Mouse (Mus musculus) layer of hippocampus, postnatal 10 days (tissue): ENCODE measurements at regions not wholly inside any gene's neighbourhood (a gene's known extent, or its start where the extent isn't known, plus 50 kb on each side); places are given as distances from the start of the nearest gene placed in this dataset.
"Not testable (repeated sequence)": the region's sequence is repeated elsewhere in the genome, so short reads cannot be mapped to it uniquely, and the experiment has no call there.

Source experiments
- DNase-seq, 2 experiments: peaks; one replicate each; pipeline ENCODE4 v3.0.0; 2021; ENCODE audit warnings: low spot score in 2 of 2

GRCm38 (mm10) chrX:70871209-70871608, 178.8 kb upstream of the Mamld1 start:
- DNase-seq = no peak

DNA sequence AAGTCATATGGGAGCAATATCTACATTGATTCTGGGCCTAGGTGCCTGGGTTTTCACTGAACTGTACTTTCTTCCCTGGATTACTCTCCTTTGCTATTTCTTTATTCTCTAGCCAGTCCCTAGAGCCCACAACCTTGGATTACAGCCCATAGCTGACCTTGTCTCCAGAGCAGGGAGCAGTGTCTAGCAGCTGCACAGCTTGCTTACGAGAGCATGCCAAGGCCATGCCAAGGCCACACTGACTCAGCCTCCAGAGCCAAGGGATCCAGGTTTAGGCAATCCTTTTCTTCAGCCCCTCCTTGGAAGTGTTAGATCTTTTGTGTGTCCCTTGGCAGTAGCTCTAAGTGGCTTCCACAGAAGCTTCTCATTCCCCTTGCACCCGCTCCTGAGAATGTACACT, 168.7 kb upstream of the Mamld1 start:
- no peak for DNase-seq

DNA sequence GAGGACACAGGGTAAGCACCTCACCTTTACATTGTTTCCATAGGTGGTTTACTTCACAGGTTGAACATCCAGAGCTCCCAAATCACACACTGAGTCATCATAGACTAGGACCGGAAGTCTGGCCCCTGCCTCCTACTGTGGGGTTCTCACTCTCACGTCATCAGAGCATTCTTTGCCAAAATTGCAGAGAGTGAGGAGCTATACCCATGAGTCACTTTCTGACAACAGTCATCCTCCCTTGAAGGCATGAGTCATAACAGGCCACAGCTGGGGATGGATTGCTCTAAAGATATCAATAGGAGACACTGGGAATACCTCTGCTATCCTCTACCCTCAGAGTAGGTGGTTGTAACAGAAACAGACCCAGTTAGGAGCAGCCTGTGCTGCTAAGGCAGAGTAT, 166.6 kb upstream of the Mamld1 start:
- no peak for DNase-seq

GRCm38 (mm10) chrX:70894517-70894916, 155.5 kb upstream of the Mamld1 start:
- no peak for DNase-seq

- no peak for DNase-seq
These were observed 154.5 kb upstream of the Mamld1 start for GRCm38 (mm10) chrX:70895554-70895953.

DNA sequence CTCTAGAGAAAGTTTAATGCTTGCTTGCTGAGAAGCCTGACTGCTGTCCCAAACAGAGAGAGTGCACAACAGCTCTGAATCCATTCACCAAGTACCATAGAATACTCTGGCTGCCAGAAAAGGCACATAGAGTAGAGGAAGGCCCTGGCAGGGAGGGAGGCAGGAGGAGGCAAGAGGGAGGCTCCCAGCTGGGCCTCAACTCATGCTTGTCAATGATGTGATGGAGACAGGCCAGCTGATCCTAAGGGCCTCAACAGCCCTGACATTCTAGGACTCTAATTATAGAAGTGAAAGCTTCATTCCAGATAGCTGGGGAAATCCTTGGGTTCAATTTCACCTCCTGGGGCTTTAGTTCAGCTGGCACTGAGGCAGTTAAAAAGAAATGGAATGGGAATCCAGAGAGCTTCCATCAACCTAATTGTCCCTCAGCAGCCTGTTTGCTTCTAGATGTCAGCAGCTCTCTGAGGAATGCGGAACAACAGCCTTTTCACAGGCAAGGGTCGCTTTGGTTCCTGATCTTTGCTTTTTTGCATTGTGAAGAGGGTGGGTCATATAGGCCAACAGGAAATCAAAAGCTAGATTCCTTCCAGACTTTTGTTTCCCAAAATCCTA, 152.8 kb upstream of the Mamld1 start:
- no peak for DNase-seq

DNA sequence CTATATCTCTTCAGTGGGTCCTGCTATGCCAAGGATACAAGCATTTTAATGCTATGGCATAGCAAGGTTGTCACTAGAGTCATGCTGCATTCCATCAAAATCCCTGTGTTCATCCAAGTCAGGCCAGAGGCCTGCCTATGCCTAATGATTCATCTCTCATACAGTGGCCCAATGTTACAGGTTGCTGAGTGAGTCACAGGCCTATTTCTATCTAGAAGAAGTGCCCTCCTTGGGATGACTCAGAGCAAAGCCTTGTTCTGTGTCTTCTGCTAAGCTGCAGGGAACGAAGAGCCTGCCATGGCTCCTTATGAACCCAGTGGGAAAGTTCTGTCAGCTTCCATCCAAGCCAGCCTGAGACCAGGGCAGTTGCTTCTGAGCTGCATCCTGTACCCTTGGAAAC, 151.2 kb upstream of the Mamld1 start:
- DNase-seq = not testable (repeated sequence)

GRCm38 (mm10) chrX:70899720-70900479, 150.2 kb upstream of the Mamld1 start:
- DNase-seq = peak; percentile 16 to 30

- no peak for DNase-seq
These were observed 124.4 kb upstream of the Mamld1 start for GRCm38 (mm10) chrX:70925646-70926045.

DNA sequence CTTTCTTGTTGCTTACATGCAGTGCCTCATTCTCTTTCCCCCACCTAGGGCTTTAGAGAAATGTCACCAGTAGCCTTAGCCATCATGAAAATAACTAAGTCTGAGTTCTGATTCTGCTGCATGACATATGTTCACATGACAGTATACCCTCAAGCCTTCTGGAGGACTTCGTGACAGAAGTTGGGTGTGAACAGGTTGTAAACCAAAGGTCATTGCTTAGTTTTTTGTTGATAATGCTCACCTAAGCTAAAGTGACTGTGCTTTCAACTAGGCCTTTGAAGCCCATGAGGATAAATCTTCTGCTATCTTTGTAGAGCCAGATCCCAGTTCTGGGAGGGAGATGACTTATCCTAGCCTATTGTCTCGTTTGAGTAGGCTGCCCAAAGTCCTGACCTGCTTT, 118.1 kb upstream of the Mamld1 start:
- no peak for DNase-seq

GRCm38 (mm10) chrX:70945382-70945781, 104.7 kb upstream of the Mamld1 start:
- DNase-seq = no peak

DNA sequence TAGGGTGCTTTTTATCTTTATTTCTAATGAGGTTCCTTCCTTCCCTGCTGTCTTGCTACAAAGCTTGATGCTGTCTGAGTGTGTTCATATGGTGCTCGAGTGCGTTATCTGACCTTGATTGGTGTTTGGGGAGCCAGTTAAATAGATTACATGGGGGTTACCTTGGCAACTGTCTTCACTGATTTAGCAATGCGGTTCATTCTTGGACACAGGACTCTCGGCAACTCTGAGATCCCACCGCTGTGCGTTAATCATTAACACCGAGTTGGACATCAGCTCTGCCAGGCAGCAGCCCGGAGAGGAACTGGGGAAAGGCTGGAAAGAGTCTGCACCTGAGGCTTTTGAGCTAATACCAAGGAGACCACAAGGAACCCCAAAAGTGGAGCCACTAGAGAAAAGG, 104.0 kb upstream of the Mamld1 start:
- no peak for DNase-seq

DNA sequence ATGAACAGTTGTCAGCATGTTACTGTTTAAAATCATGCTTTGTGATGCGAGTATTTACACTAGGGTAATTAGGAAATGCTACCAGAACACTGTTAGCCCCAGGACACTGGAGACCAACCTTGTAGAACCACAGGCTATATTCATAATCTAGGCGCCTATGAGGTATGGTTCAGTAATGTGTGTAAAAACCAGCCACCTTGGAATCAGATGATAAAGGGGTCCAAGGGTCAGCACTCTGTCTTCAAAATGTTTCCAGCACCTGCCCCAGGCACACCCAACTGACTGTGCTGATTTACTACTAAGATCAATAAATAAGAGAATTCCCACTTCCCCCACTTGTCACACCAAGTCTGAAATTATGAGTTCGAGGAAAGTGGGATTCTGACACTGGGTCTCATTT, 100.8 kb upstream of the Mamld1 start:
- DNase-seq = no peak

DNA sequence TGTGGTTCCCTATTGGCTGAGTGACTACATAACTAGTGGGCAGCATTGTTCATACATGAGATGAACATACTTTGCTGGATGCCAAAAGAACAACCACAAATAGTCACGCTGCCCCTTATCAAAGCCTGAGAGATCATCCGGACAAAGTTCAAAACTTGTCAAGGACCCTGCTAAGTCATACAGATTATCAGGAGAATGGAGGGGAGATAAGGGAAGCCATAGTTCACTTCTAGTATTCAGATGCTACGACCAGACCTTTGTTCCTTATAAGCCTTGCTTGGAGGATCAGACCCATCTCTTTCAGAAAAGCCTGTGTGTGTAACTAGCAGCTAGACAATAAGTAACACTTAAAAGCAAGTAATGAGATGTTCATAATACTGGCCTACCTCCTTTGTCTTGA, 97.0 kb upstream of the Mamld1 start:
- no peak for DNase-seq
